Mouse (Mus musculus): Measurements from ENCODE around the gene Lactb. TPM values are rescaled to one million over a fixed set of nuclear protein-coding genes. Genes with fewer than 3 reads are reported as not detected.

The Lactb gene
- total and polyA plus RNA-seq, 2 experiments, result 24.4 to 41.4 TPM

- H3K27me3 ChIP-seq (ENCODE audit: control insufficient read depth, insufficient read depth, low read length), result no peaks in the 10 kb centered on the region
- no peak overlapping the region for H3K27ac ChIP-seq (replicated peaks; ENCODE audit: insufficient read depth, low read depth, low read length)
- no peaks in the 10 kb centered on the region for H3K36me3 ChIP-seq (ENCODE audit: control insufficient read depth, insufficient read depth, low read length)
- DNase-seq (ENCODE audit: extremely low read depth, low read depth, low spot score), result no peak
- no peak for TF ChIP-seq POLR2A (IDR thresholded peaks at IDR 0.05; ENCODE audit: extremely low read depth, insufficient read depth, low read length)
- no peak for TF ChIP-seq CTCF (IDR thresholded peaks at IDR 0.05; ENCODE audit: low read depth, low read length)
- H3K4me3 ChIP-seq (ENCODE audit: insufficient read depth, low read depth, low read length), result no peak overlapping the region
- H3K4me1 ChIP-seq (ENCODE audit: control insufficient read depth, insufficient read depth, low read length), result no peaks in the 10 kb centered on the region
- peaks cover 4% of the 10 kb centered on the region; the same call in 1 of the 2 replicates for H3K79me2 ChIP-seq (ENCODE audit: control insufficient read depth, insufficient read depth, low read length)
- 80% methylated on average over 5 of the region's 5 CpGs for WGBS
- H3K9ac ChIP-seq (ENCODE audit: low read depth, low read length), result no peak overlapping the region
These were observed 67.4 kb downstream of the Lactb start for GRCm38 (mm10) chr9:66907746-66908397.

- 83% methylated on average over 8 of the region's 8 CpGs for WGBS
These were observed 68.2 kb downstream of the Lactb start for GRCm38 (mm10) chr9:66907126-66907525.

GRCm38 (mm10) chr9:66905990-66906389, 69.3 kb downstream of the Lactb start:
- Histone ChIP-seq H3K27ac (replicated peaks; ENCODE audit: insufficient read depth, low read depth, low read length) (no peak overlapping the region), H3K79me2 (ENCODE audit: control insufficient read depth, insufficient read depth, low read length) (peaks cover 2% of the 10 kb centered on the region; the same call in 1 of the 2 replicates), H3K9ac (ENCODE audit: low read depth, low read length) (no peak overlapping the region), H3K36me3 (ENCODE audit: control insufficient read depth, insufficient read depth, low read length) (no peaks in the 10 kb centered on the region), H3K4me1 (ENCODE audit: control insufficient read depth, insufficient read depth, low read length) (no peaks in the 10 kb centered on the region), H3K27me3 (ENCODE audit: control insufficient read depth, insufficient read depth, low read length) (no peaks in the 10 kb centered on the region), H3K4me3 (ENCODE audit: insufficient read depth, low read depth, low read length) (no peak overlapping the region)
- TF ChIP-seq POLR2A (IDR thresholded peaks at IDR 0.05; ENCODE audit: extremely low read depth, insufficient read depth, low read length), result no peak
- TF ChIP-seq CTCF (IDR thresholded peaks at IDR 0.05; ENCODE audit: low read depth, low read length), result no peak
- 82% methylated on average over 9 of the region's 9 CpGs for WGBS
- DNase-seq (ENCODE audit: extremely low read depth, low read depth, low spot score), result no peak

More at GRCm38 (mm10) chr9:66907126-66907525, 68.2 kb downstream of the Lactb start:
- H3K79me2 ChIP-seq (ENCODE audit: control insufficient read depth, insufficient read depth, low read length), result peaks cover 2% of the 10 kb centered on the region; the same call in 1 of the 2 replicates
- TF ChIP-seq CTCF (IDR thresholded peaks at IDR 0.05; ENCODE audit: low read depth, low read length), result no peak
- no peak for TF ChIP-seq POLR2A (IDR thresholded peaks at IDR 0.05; ENCODE audit: extremely low read depth, insufficient read depth, low read length)
- H3K27me3 ChIP-seq (ENCODE audit: control insufficient read depth, insufficient read depth, low read length), result no peaks in the 10 kb centered on the region
- no peaks in the 10 kb centered on the region for H3K4me1 ChIP-seq (ENCODE audit: control insufficient read depth, insufficient read depth, low read length)
- H3K27ac ChIP-seq (replicated peaks; ENCODE audit: insufficient read depth, low read depth, low read length), result no peak overlapping the region
- H3K9ac ChIP-seq (ENCODE audit: low read depth, low read length), result no peak overlapping the region
- H3K36me3 ChIP-seq (ENCODE audit: control insufficient read depth, insufficient read depth, low read length), result no peaks in the 10 kb centered on the region
- DNase-seq (ENCODE audit: extremely low read depth, low read depth, low spot score), result no peak
- H3K4me3 ChIP-seq (ENCODE audit: insufficient read depth, low read depth, low read length), result no peak overlapping the region

Other genes starting within 250 kb of the Lactb start
- gene Aph1b, start 180.0 kb downstream of the Lactb start, total RNA-seq (2014; rRNA removed), result 2.9 and 5.0 TPM in 2 replicates
- gene Aph1b, start 180.0 kb downstream of the Lactb start, polyA plus RNA-seq (2012; rRNA removed), result 1.0 and 1.2 TPM in 2 replicates
- 0.37 and 1.2 TPM in 2 replicates for gene Gm10647, start 178.4 kb downstream of the Lactb start, total RNA-seq (2014; rRNA removed)
- gene Gm10647, start 178.4 kb downstream of the Lactb start, polyA plus RNA-seq (2012; rRNA removed), result 0.06 and 0.10 TPM in 2 replicates
- gene Aph1c, start 140.8 kb downstream of the Lactb start, total RNA-seq (2014; rRNA removed), result 0.65 and 1.5 TPM in 2 replicates
- gene Aph1c, start 140.8 kb downstream of the Lactb start, polyA plus RNA-seq (2012; rRNA removed), result 0.43 and 0.97 TPM in 2 replicates
- gene Rab8b, start 55.8 kb downstream of the Lactb start, total RNA-seq (2014; rRNA removed), result 4.1 and 4.3 TPM in 2 replicates
- gene Rab8b, start 55.8 kb downstream of the Lactb start, polyA plus RNA-seq (2012; rRNA removed), result 0.85 and 1.4 TPM in 2 replicates
- gene Rps27l, start 29.4 kb downstream of the Lactb start, total RNA-seq (2014; rRNA removed), result 474 and 535 TPM in 2 replicates
- 84.6 and 99.6 TPM in 2 replicates for gene Rps27l, start 29.4 kb downstream of the Lactb start, polyA plus RNA-seq (2012; rRNA removed)
- gene Tpm1, start 73.9 kb upstream of the Lactb start, total RNA-seq (2014; rRNA removed), result 26.0 and 35.0 TPM in 2 replicates
- 16.1 and 17.6 TPM in 2 replicates for gene Tpm1, start 73.9 kb upstream of the Lactb start, polyA plus RNA-seq (2012; rRNA removed)